Mouse (Mus musculus): ENCODE measurements around the gene Trappc3.

DNA sequence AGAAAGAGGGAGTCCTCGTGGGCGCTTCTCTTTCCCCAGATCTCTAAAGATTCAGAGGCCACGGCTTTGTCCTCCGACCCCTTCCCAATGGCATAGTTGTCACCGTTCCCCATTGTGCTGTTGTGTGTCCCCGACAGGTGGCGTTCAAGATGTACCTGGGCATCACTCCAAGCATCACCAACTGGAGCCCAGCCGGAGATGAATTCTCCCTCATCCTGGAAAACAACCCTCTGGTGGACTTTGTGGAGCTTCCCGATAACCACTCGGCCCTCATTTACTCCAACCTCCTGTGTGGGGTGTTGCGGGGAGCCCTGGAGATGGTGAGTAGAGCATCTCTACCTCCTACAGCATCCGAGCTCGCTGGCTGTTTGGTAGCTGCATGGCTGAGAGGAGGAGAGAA lies 11.6 kb downstream of the Trappc3 start:
- TF ChIP-seq GATA1 (IDR thresholded peaks at IDR 0.05; ENCODE audit: low read length) (no peak), TAL1 (IDR thresholded peaks at IDR 0.05; ENCODE audit: low read length) (no peak)

Measured in erythroblast, embryonic 14.5 days (primary cell).